Mouse (Mus musculus) liver, embryonic 14.5 days (tissue): ENCODE measurements around the gene Heatr6.

ENCODE experiments used
- CTCF ChIP-seq: IDR thresholded peaks from 2 replicates; pipeline ENCODE4 v1.5.1; 2016; ENCODE audit warnings: antibody characterized with exemption, low read depth, control low read depth
- EP300 ChIP-seq: IDR thresholded peaks from 2 replicates; pipeline ENCODE4 v1.6.1; 2016; ENCODE audit warnings: antibody characterized with exemption, low read depth

DNA sequence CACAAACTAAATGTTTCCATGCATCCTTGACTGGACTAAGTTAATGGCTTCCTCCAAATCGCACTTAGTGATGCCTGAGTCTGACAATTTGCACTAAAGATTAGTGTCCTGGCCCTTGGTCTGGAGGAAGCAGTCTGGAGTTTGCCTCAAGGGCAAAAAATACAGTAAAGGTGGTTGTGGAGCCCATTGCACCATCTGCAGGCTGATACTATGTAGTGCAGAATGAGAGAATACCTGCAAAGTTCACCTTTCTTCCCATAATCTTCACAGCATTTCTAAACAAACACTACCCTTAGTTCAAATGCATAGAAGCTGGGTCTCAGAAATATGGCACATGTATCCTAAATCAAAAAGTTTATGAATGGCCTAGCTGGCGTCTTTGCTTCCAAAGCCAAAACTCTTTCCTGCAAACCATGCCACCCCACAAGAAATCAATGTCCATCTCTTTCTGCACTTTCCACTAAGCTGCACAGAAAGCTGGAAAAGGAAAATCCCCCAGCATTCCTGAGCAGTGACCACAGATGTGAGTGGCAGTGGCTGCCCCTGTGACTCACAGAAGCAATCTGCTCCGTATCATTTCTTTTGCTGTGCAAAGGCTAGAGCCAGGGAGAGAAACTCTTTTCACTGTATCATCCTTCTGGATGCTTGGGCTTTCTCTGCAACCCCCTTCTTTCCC lies 24.6 kb upstream of the Heatr6 start:
- peak; percentile 33 for TF ChIP-seq CTCF
- no peak for TF ChIP-seq EP300
